In genomic region chr4:116685402-116686061, GRCm38 (mm10) we compare ENCODE assay signal across 8 mouse cellular contexts. TPM values are rescaled to one million over a fixed set of nuclear protein-coding genes. Genes with fewer than 3 reads are reported as not detected.
DNase-seq lines count a peak whose midpoint lies in the region; ATAC-seq and TF ChIP-seq lines count a peak whose summit lies in the region.

TSS of gene Prdx1 (plus strand) at chr4:116685544.

- peak; percentile 97 for ATAC-seq in forebrain, embryonic 13.5 days
- peak; percentile 92 for ATAC-seq in liver, postnatal 0 days
- ATAC-seq in neural tube, embryonic 14.5 days (ENCODE audit: low read depth): peak; percentile 96

- H3K4me3 ChIP-seq in E14TG2a.4 (replicated peaks; ENCODE audit: low read length): peak within 1 kb of the TSS; percentile 94
- peak within 1 kb of the TSS; percentile 69 for H3K4me3 ChIP-seq in forebrain, embryonic 13.5 days
- H3K4me3 ChIP-seq in liver, postnatal 0 days (ENCODE audit: low read depth, low read length): peak within 1 kb of the TSS; percentile 67
- peak within 1 kb of the TSS; percentile 56 for H3K4me3 ChIP-seq in neural tube, embryonic 14.5 days (ENCODE audit: low read depth, low read length)

- H3K9ac ChIP-seq in forebrain, embryonic 13.5 days: peak within 1 kb of the TSS; percentile 79
- H3K9ac ChIP-seq in liver, postnatal 0 days (replicated peaks): peak within 1 kb of the TSS; percentile 65
- peak within 1 kb of the TSS; percentile 53 for H3K9ac ChIP-seq in neural tube, embryonic 14.5 days (replicated peaks; ENCODE audit: low read depth, low read length)

- peak within 1 kb of the TSS; percentile 88 for H3K27ac ChIP-seq in forebrain, embryonic 13.5 days
- peak within 1 kb of the TSS; percentile 86 for H3K27ac ChIP-seq in liver, postnatal 0 days (ENCODE audit: low read depth)
- H3K27ac ChIP-seq in neural tube, embryonic 14.5 days (ENCODE audit: low read depth, low read length): peak within 1 kb of the TSS; percentile 72

- peaks cover 67% of the 10 kb centered on the region for H3K4me1 ChIP-seq in E14TG2a.4 (replicated peaks; ENCODE audit: low read depth, low read length)
- H3K4me1 ChIP-seq in forebrain, embryonic 13.5 days: peaks cover 21% of the 10 kb centered on the region
- H3K4me1 ChIP-seq in liver, postnatal 0 days (ENCODE audit: insufficient read depth): peaks cover 24% of the 10 kb centered on the region
- no peaks in the 10 kb centered on the region for H3K4me1 ChIP-seq in neural tube, embryonic 14.5 days (ENCODE audit: control insufficient read depth, insufficient read depth, low read length)

- TF ChIP-seq EP300 in liver, postnatal 0 days (IDR thresholded peaks at IDR 0.05; ENCODE audit: low read depth): peak; percentile 76; the same call in 1 of the 2 replicates

- peak; percentile 51 for TF ChIP-seq CTCF in E14TG2a.4 (conservative IDR thresholded peaks at IDR 0.05; ENCODE audit: low read length)
- peak; percentile 91 for TF ChIP-seq CTCF in liver, postnatal 0 days (IDR thresholded peaks at IDR 0.05; ENCODE audit: low read depth)

- H3K27me3 ChIP-seq in E14TG2a.4 (ENCODE audit: insufficient read depth, low read length): no peaks in the 10 kb centered on the region
- no peaks in the 10 kb centered on the region for H3K27me3 ChIP-seq in forebrain, embryonic 13.5 days
- H3K27me3 ChIP-seq in liver, postnatal 0 days (ENCODE audit: insufficient read depth, low read length): no peaks in the 10 kb centered on the region
- no peaks in the 10 kb centered on the region for H3K27me3 ChIP-seq in neural tube, embryonic 14.5 days (ENCODE audit: control insufficient read depth, insufficient read depth, low read length)

- peak; percentile 83 for DNase-seq in c-Kit-positive CD71-positive TER-119-positive erythroid progenitor cells, embryonic 14.5 days (ENCODE audit: low spot score)
- peak; percentile 97 to 99 for DNase-seq in heart, postnatal 10 days
- DNase-seq in large intestine, adult 2 months (ENCODE audit: low read depth, low spot score): peak; percentile 91
- peak; percentile 94 for DNase-seq in liver, postnatal 0 days
- DNase-seq in testis, postnatal 10 days (ENCODE audit: low spot score): peak; percentile 99

- H3K9me3 ChIP-seq in E14TG2a.4 (ENCODE audit: low read length): no peaks in the 10 kb centered on the region
- no peaks in the 10 kb centered on the region for H3K9me3 ChIP-seq in forebrain, embryonic 13.5 days (replicated peaks)
- no peaks in the 10 kb centered on the region for H3K9me3 ChIP-seq in liver, postnatal 0 days (ENCODE audit: low read length)
- H3K9me3 ChIP-seq in neural tube, embryonic 14.5 days (ENCODE audit: control insufficient read depth, low read length): no peaks in the 10 kb centered on the region

- H3K36me3 ChIP-seq in E14TG2a.4 (ENCODE audit: insufficient read depth, low read length): peaks cover 42% of the 10 kb centered on the region
- H3K36me3 ChIP-seq in forebrain, embryonic 13.5 days (ENCODE audit: poor library complexity, severe bottlenecking): peaks cover 27% of the 10 kb centered on the region
- H3K36me3 ChIP-seq in liver, postnatal 0 days (replicated peaks; ENCODE audit: insufficient read depth, low read length): peaks cover 15% of the 10 kb centered on the region
- H3K36me3 ChIP-seq in neural tube, embryonic 14.5 days (ENCODE audit: control insufficient read depth, insufficient read depth, low read length): no peaks in the 10 kb centered on the region

- intact Hi-C loops in heart, postnatal 10 days (cut with DNase I): no loop called here

- under 1% methylated on average over 54 of the region's 56 CpGs for WGBS in forebrain, embryonic 13.5 days
- WGBS in large intestine, adult 2 months: under 1% methylated on average over 56 of the region's 56 CpGs
- 0% methylated on average over 56 of the region's 56 CpGs for WGBS in liver, postnatal 0 days (ENCODE audit: insufficient replicate concordance)
- 1% methylated on average over 56 of the region's 56 CpGs for WGBS in neural tube, embryonic 14.5 days

- H3K4me2 ChIP-seq in forebrain, embryonic 13.5 days: peak within 1 kb of the TSS; percentile 79
- peak within 1 kb of the TSS; percentile 78 for H3K4me2 ChIP-seq in liver, postnatal 0 days (ENCODE audit: low read depth, low read length)
- H3K4me2 ChIP-seq in neural tube, embryonic 14.5 days (ENCODE audit: low read depth, low read length): peak within 1 kb of the TSS; percentile 59

RNA-seq across cellular contexts. Expression of gene Prdx1, which starts in this region (rescaled TPM):
- polyA plus RNA-seq in forebrain, embryonic 13.5 days (2015; fragmentation: Nextera tagmentation; extraction: Ambion mirVana): 809 and 818 TPM in 2 replicates
- total RNA-seq in heart, postnatal 10 days (2021): 100 to 1,000 TPM; 420 to 430 TPM
- polyA plus RNA-seq in large intestine, adult 2 months (2012; rRNA removed): 346 and 395 TPM in 2 replicates
- polyA plus RNA-seq in liver, postnatal 0 days (2015; fragmentation: Nextera tagmentation; extraction: Ambion mirVana): 2,167 and 2,192 TPM in 2 replicates
- 311 and 387 TPM in 2 replicates for polyA plus RNA-seq in neural tube, embryonic 14.5 days (2014; fragmentation: Nextera tagmentation; extraction: Ambion mirVana)

Comparison
In these comparisons a context has a peak if more than half of its experiments do, and no peak if none do; other contexts are left out.
1. Peak in every context shown above with its lines: DNase-seq, ATAC-seq, H3K4me3 ChIP-seq and H3K27ac ChIP-seq.